Mouse (Mus musculus) E14TG2a.4 (cell line): ENCODE data around the gene Btg4.

Experiments used
- CTCF ChIP-seq: conservative IDR thresholded peaks from 2 replicates; pipeline ENCODE4 v1.5.1; 2014; ENCODE audit warnings: low read length
- NANOG ChIP-seq: IDR thresholded peaks from 2 replicates; pipeline ENCODE4 v1.6.1; 2014; ENCODE audit warnings: borderline replicate concordance, low read length, mixed read lengths
- POU5F1 ChIP-seq: IDR thresholded peaks from 2 replicates; pipeline ENCODE4 v1.6.1; 2014; ENCODE audit warnings: low read length, borderline replicate concordance

GRCm38 (mm10) chr9:51168698-51169097 lies 108.0 kb downstream of the Btg4 start:
- TF ChIP-seq CTCF (no peak), POU5F1 (no peak), NANOG (no peak)
